Mouse (Mus musculus) neutrophil, adult 5-6 weeks (primary cell): Measurements from ENCODE around the gene Cep162. TPM values are rescaled to one million over a fixed set of nuclear protein-coding genes. Genes with fewer than 3 reads are reported as not detected.
A peak's percentile ranks its signal among the peaks of the same experiment; 100 is the strongest.

Source experiments
- ATAC-seq: fragments of 151-379, 151-347 bp; 2 replicates; pipeline ENCODE4 v1.8.0; 2017; ENCODE audit warnings: mild to moderate bottlenecking, moderate TSS enrichment; ENCODE audit not compliant: insufficient number of reproducible peaks, poor library complexity, low FRiP score, severe bottlenecking; ENCODE audit errors: extremely low read depth
- total RNA-seq: library from RNA; stranded (forward); fragments of 200-1000 nt; gene quantifications from 2 replicates; pipeline ENCODE4 v1.2.3, GENCODE M21; 2017

Cep162 gene
- total RNA-seq: 16.6 and 19.1 TPM in 2 replicates

GRCm38 (mm10) chr9:87254903-87255695 lies at the start of gene Cep162:
Gene Cep162, minus strand, starts transcription at chr9:87255536.
- ATAC-seq: peak; percentile 81

GRCm38 (mm10) chr9:87303196-87303595 lies 47.9 kb upstream of the Cep162 start:
- ATAC-seq: no peak

- ATAC-seq: no peak
Measured at GRCm38 (mm10) chr9:87298900-87299299, 43.6 kb upstream of the Cep162 start.

- ATAC-seq: no peak
Measured at GRCm38 (mm10) chr9:87297522-87297921, 42.2 kb upstream of the Cep162 start.

GRCm38 (mm10) chr9:87255696-87256030 lies 327 bp upstream of the Cep162 start:
- ATAC-seq: peak; percentile 68

- ATAC-seq: no peak
Measured at GRCm38 (mm10) chr9:87248118-87248517, 7.2 kb downstream of the Cep162 start.

- no peak for ATAC-seq
Measured at GRCm38 (mm10) chr9:87247678-87248077, 7.7 kb downstream of the Cep162 start.

GRCm38 (mm10) chr9:87213204-87213603 lies 42.1 kb downstream of the Cep162 start:
- ATAC-seq: no peak

GRCm38 (mm10) chr9:87210830-87211339 lies 44.5 kb downstream of the Cep162 start:
- no peak for ATAC-seq

- no peak for ATAC-seq
Measured at GRCm38 (mm10) chr9:87202431-87202830, 52.9 kb downstream of the Cep162 start.

- no peak for ATAC-seq
Measured at GRCm38 (mm10) chr9:87200919-87201318, 54.4 kb downstream of the Cep162 start.

GRCm38 (mm10) chr9:87200426-87200825 lies 54.9 kb downstream of the Cep162 start:
- no peak for ATAC-seq

- ATAC-seq: no peak
Measured at GRCm38 (mm10) chr9:87198036-87198435, 57.3 kb downstream of the Cep162 start.

GRCm38 (mm10) chr9:87197277-87197676 lies 58.1 kb downstream of the Cep162 start:
- no peak for ATAC-seq

- ATAC-seq: no peak
Measured at GRCm38 (mm10) chr9:87193721-87194120, 61.6 kb downstream of the Cep162 start.

- no peak for ATAC-seq
Measured at GRCm38 (mm10) chr9:87187336-87187735, 68.0 kb downstream of the Cep162 start.

GRCm38 (mm10) chr9:87182231-87182630 lies 73.1 kb downstream of the Cep162 start:
- ATAC-seq: no peak

- no peak for ATAC-seq
Measured at GRCm38 (mm10) chr9:87178534-87178933, 76.8 kb downstream of the Cep162 start.

- no peak for ATAC-seq
Measured at GRCm38 (mm10) chr9:87171517-87171916, 83.8 kb downstream of the Cep162 start.

- ATAC-seq: no peak
Measured at GRCm38 (mm10) chr9:87170891-87171290, 84.4 kb downstream of the Cep162 start.

- ATAC-seq: no peak
Measured at GRCm38 (mm10) chr9:87169144-87169543, 86.2 kb downstream of the Cep162 start.
